Comparison of ENCODE assay signal across 7 mouse cellular contexts in genomic region chr19:53599757-53600539, GRCm38 (mm10). TPM values are rescaled to one million over a fixed set of nuclear protein-coding genes. Genes with fewer than 3 reads are reported as not detected.
DNase-seq lines count a peak whose midpoint lies in the region; ATAC-seq lines count a peak whose summit lies in the region.

Gene Smc3 (plus strand): TSS chr19:53600398.

- intact Hi-C loops in left cerebral cortex, postnatal 36 days (cut with DNase I): loop anchor here (5.0 kb wide), 1 partner anchor 37 kb away; no protein-coding TSS in a partner anchor

- no peaks in the 10 kb centered on the region for H3K27me3 ChIP-seq in intestine, embryonic 16.5 days (replicated peaks; ENCODE audit: control insufficient read depth, insufficient read depth, low read length)
- no peaks in the 10 kb centered on the region for H3K27me3 ChIP-seq in midbrain, embryonic 11.5 days (ENCODE audit: control insufficient read depth, insufficient read depth, low read length)

- ATAC-seq in intestine, embryonic 16.5 days: peak; percentile 96
- peak; percentile 98 for ATAC-seq in midbrain, embryonic 11.5 days (ENCODE audit: low FRiP score)

- H3K9me3 ChIP-seq in intestine, embryonic 16.5 days (ENCODE audit: control insufficient read depth, low read length): no peaks in the 10 kb centered on the region
- H3K9me3 ChIP-seq in midbrain, embryonic 11.5 days (ENCODE audit: control insufficient read depth, low read length): no peaks in the 10 kb centered on the region

- H3K36me3 ChIP-seq in intestine, embryonic 16.5 days (ENCODE audit: control insufficient read depth, insufficient read depth, low read length): no peaks in the 10 kb centered on the region
- H3K36me3 ChIP-seq in midbrain, embryonic 11.5 days (ENCODE audit: control insufficient read depth, insufficient read depth, low read length): no peaks in the 10 kb centered on the region

- H3K9ac ChIP-seq in intestine, embryonic 16.5 days (ENCODE audit: low read depth, low read length): peak within 1 kb of the TSS; percentile 96
- H3K9ac ChIP-seq in midbrain, embryonic 11.5 days (ENCODE audit: low read length): peak within 1 kb of the TSS; percentile 95

- peak; percentile 98 for DNase-seq in adrenal gland, adult 8-10 months
- peak; percentile 98 for DNase-seq in embryo, embryonic 9.5 days (ENCODE audit: extremely low spot score)
- DNase-seq in gastrocnemius, postnatal 4 days (ENCODE audit: low spot score in 2 of 2): peak; percentile 99 to 100
- DNase-seq in left cerebral cortex, postnatal 36 days (ENCODE audit: low spot score in 2 of 2): peak; percentile 98 to 99
- DNase-seq in midbrain, embryonic 11.5 days (ENCODE audit: low spot score, missing footprints): peak; percentile 99
- peak; percentile 98 for DNase-seq in skeletal muscle tissue, adult 2 months (ENCODE audit: low read depth, low spot score)

- H3K4me1 ChIP-seq in intestine, embryonic 16.5 days (ENCODE audit: control insufficient read depth, insufficient read depth, low read length): peaks cover 16% of the 10 kb centered on the region
- peaks cover 14% of the 10 kb centered on the region for H3K4me1 ChIP-seq in midbrain, embryonic 11.5 days (ENCODE audit: control insufficient read depth, insufficient read depth, low read length)

- under 1% methylated on average over 69 of the region's 70 CpGs for WGBS in intestine, embryonic 16.5 days
- WGBS in midbrain, embryonic 11.5 days: under 1% methylated on average over 70 of the region's 70 CpGs

- H3K4me2 ChIP-seq in intestine, embryonic 16.5 days (ENCODE audit: low read depth, low read length): peak within 1 kb of the TSS; percentile 93
- H3K4me2 ChIP-seq in midbrain, embryonic 11.5 days: peak within 1 kb of the TSS; percentile 79

- peak within 1 kb of the TSS; percentile 96 for H3K27ac ChIP-seq in intestine, embryonic 16.5 days (ENCODE audit: low read length)
- H3K27ac ChIP-seq in midbrain, embryonic 11.5 days (ENCODE audit: low read depth, low read length): peak within 1 kb of the TSS; percentile 94

- peak within 1 kb of the TSS; percentile 99 for H3K4me3 ChIP-seq in intestine, embryonic 16.5 days (ENCODE audit: low read length)
- peak within 1 kb of the TSS; percentile 99 for H3K4me3 ChIP-seq in midbrain, embryonic 11.5 days (ENCODE audit: low read depth, low read length)

RNA-seq across cellular contexts. Expression of gene Smc3, which starts in this region (rescaled TPM):
- total RNA-seq in adrenal gland, adult 8-10 months (2022): 10 to 100 TPM; 28.7 to 41.8 (median 33.2) TPM
- 10 to 100 TPM; 35.8 to 42.2 TPM for total RNA-seq in gastrocnemius, postnatal 4 days (2021)
- polyA plus RNA-seq in intestine, embryonic 16.5 days (2015; fragmentation: Nextera tagmentation; extraction: Ambion mirVana): 43.9 and 50.8 TPM in 2 replicates
- total RNA-seq in left cerebral cortex, postnatal 36 days (2021): 10 to 100 TPM; 32.5 to 40.1 TPM
- polyA plus RNA-seq in midbrain, embryonic 11.5 days (2014; fragmentation: Nextera tagmentation; extraction: Ambion mirVana): 95.1 and 102 TPM in 2 replicates

Comparison
In these comparisons a context has a peak if more than half of its experiments do, and no peak if none do; other contexts are left out.
1. Peak in every context shown above with its lines: DNase-seq, ATAC-seq, H3K4me3 ChIP-seq and H3K27ac ChIP-seq.